Mouse (Mus musculus) forebrain, embryonic 12.5 days (tissue): Measurements from ENCODE around the gene Gm30302. TPM values are rescaled to one million over a fixed set of nuclear protein-coding genes. Genes with fewer than 3 reads are reported as not detected.
"Not testable (repeated sequence)": the region's sequence is repeated elsewhere in the genome, so short reads cannot be mapped to it uniquely, and the experiment has no call there.

Source experiments
- ATAC-seq: fragments of 200-750 bp; cut with Nextera tagmentation; 2 replicates; pipeline ENCODE4 v1.8.0; 2017; ENCODE audit warnings: moderate TSS enrichment; ENCODE audit not compliant: low FRiP score
- H3K27ac ChIP-seq: fragments of 300-500 bp; sonication (generic); 2 replicates; pipeline ENCODE4 v1.5.1; 2016; ENCODE audit warnings: mild to moderate bottlenecking
- H3K27me3 ChIP-seq: fragments of 300-500 bp; sonication (generic); 2 replicates; pipeline ENCODE4 v1.6.1; 2016; ENCODE audit warnings: mild to moderate bottlenecking
- H3K36me3 ChIP-seq: fragments of 300-500 bp; sonication (generic); replicated peaks from 2 replicates; pipeline ENCODE4 v1.6.1; 2016; ENCODE audit warnings: mild to moderate bottlenecking
- H3K4me1 ChIP-seq: fragments of 300-500 bp; sonication (generic); 2 replicates; pipeline ENCODE4 v1.6.1; 2016
- H3K4me2 ChIP-seq: fragments of 300-500 bp; sonication (generic); 2 replicates; pipeline ENCODE4 v1.6.1; 2016; ENCODE audit warnings: mild to moderate bottlenecking, moderate library complexity
- H3K4me3 ChIP-seq: fragments of 300-500 bp; sonication (generic); replicated peaks from 2 replicates; pipeline ENCODE4 v1.5.1; 2016; ENCODE audit warnings: mild to moderate bottlenecking
- H3K9ac ChIP-seq: fragments of 300-500 bp; sonication (generic); 2 replicates; pipeline ENCODE4 v1.6.1; 2016; ENCODE audit warnings: mild to moderate bottlenecking
- H3K9me3 ChIP-seq: fragments of 300-500 bp; sonication (generic); 2 replicates; pipeline ENCODE4 v1.6.1; 2016
- WGBS: fragments of 180-500 bp; shearing (Covaris S2); methylation state at CpG from one replicate; pipeline ENCODE4 v1.1.7; 2016; 5-methylcytosine and 5-hydroxymethylcytosine counted together
- polyA plus RNA-seq: library from polyadenylated mRNA; unstranded; fragments of >200 nt; fragmentation: Nextera tagmentation; extraction: Ambion mirVana; gene quantifications from 2 replicates; pipeline ENCODE4 v1.2.1, GENCODE M21; 2016

Gm30302 gene
- polyA plus RNA-seq, 1 experiment from 2014 or later, result not detected

GRCm38 (mm10) chr13:49771536-49771935, 27.3 kb downstream of the Gm30302 start:
- H3K27ac ChIP-seq, H3K4me1 ChIP-seq, H3K9me3 ChIP-seq, H3K9ac ChIP-seq, H3K27me3 ChIP-seq, H3K4me3 ChIP-seq, ATAC-seq, H3K36me3 ChIP-seq, H3K4me2 ChIP-seq: not testable (repeated sequence)

GRCm38 (mm10) chr13:49769111-49769510, 29.7 kb downstream of the Gm30302 start:
- no peak overlapping the region for H3K27ac ChIP-seq
- no peak overlapping the region for H3K9ac ChIP-seq
- H3K9me3 ChIP-seq, result no peaks in the 10 kb centered on the region
- WGBS, result 79% methylated on average over 16 of the region's 16 CpGs
- H3K27me3 ChIP-seq, result no peaks in the 10 kb centered on the region
- no peak for ATAC-seq
- H3K4me1 ChIP-seq, result no peaks in the 10 kb centered on the region; the same call in 1 of the 2 replicates
- no peaks in the 10 kb centered on the region for H3K36me3 ChIP-seq
- H3K4me2 ChIP-seq, result no peak overlapping the region
- H3K4me3 ChIP-seq, result no peak overlapping the region

GRCm38 (mm10) chr13:49768048-49768447, 30.8 kb downstream of the Gm30302 start:
- H3K4me3 ChIP-seq, result no peak overlapping the region
- H3K27me3 ChIP-seq, result no peaks in the 10 kb centered on the region
- H3K9me3 ChIP-seq, result no peaks in the 10 kb centered on the region
- no peaks in the 10 kb centered on the region; the same call in 1 of the 2 replicates for H3K4me1 ChIP-seq
- no peaks in the 10 kb centered on the region for H3K36me3 ChIP-seq
- H3K4me2 ChIP-seq, result no peak overlapping the region
- H3K27ac ChIP-seq, result no peak overlapping the region
- 91% methylated on average over 2 of the region's 2 CpGs for WGBS
- ATAC-seq, result no peak
- no peak overlapping the region for H3K9ac ChIP-seq

DNA sequence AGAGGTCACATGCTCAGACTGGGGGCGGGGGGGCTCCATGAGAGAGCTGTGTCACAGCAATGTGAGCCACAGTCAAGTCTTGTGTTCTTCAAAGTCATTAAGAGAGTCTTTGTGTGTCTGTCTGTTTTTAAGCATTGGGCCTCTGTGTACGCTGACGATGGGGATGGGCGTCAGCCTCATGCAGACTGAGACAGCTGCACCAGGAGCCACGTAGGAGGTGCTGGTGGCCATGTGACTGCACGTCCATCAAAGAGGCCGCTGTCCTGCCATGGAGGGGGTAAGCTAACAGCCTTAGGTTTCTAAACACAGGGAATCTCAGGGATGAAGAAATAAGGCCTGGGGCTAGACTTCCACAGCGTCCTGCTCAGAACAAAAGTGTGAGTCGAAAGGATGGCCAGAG, 32.5 kb downstream of the Gm30302 start:
- H3K4me2 ChIP-seq, result no peak overlapping the region
- H3K9ac ChIP-seq, result no peak overlapping the region
- no peak for ATAC-seq
- no peaks in the 10 kb centered on the region for H3K27me3 ChIP-seq
- WGBS, result 69% methylated on average over 9 of the region's 9 CpGs
- H3K9me3 ChIP-seq, result no peaks in the 10 kb centered on the region
- no peaks in the 10 kb centered on the region for H3K36me3 ChIP-seq
- H3K4me3 ChIP-seq, result no peak overlapping the region
- no peak overlapping the region for H3K27ac ChIP-seq
- H3K4me1 ChIP-seq, result no peaks in the 10 kb centered on the region; the same call in 1 of the 2 replicates

DNA sequence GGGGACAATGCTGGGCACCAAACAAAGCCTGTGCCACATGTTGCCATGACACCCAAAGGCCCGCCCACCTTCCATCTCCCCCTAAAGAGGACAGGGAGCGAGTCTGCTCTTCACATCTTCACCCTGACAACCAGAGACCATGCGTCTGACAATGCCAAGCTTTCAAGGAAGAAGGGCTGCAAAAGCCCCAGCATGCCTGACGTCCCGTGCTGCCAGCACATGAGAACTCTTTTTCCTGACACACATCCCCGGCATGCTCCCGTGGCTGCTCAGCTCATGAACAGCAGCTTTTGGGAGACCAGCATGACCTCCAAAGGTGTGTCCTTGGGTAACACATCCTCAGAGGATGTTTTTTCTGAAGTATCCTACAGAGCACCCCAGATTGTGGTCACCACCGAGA, 33.5 kb downstream of the Gm30302 start:
- Histone ChIP-seq H3K4me3 (no peak overlapping the region), H3K4me2 (no peak overlapping the region), H3K4me1 (no peaks in the 10 kb centered on the region; the same call in 1 of the 2 replicates), H3K27ac (no peak overlapping the region), H3K27me3 (no peaks in the 10 kb centered on the region), H3K9ac (no peak overlapping the region), H3K36me3 (no peaks in the 10 kb centered on the region), H3K9me3 (no peaks in the 10 kb centered on the region)
- ATAC-seq, result no peak
- 90% methylated on average over 8 of the region's 8 CpGs for WGBS

DNA sequence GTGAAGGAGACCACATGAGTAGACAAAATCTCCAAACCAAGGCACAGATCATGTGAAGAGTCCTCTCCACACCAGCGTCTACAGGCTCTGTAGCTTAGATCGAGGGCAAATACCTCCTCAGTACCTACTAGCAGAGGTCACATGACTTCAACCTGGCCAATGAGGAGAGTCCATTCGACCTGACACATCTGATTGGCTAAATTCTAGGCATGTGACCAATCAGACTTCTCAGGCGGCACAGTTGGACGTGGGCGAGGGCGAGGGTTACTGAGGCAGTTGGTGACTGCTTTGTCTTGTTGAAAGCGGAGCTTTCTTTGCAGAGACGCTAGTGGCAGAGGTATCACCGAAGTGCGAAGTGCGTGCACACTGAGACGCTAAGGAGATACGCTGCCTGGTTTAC, 36.6 kb downstream of the Gm30302 start:
- Histone ChIP-seq H3K4me2 (no peak overlapping the region), H3K27me3 (no peaks in the 10 kb centered on the region), H3K9me3 (no peaks in the 10 kb centered on the region), H3K9ac (no peak overlapping the region), H3K4me3 (no peak overlapping the region), H3K27ac (no peak overlapping the region), H3K4me1 (no peaks in the 10 kb centered on the region; the same call in 1 of the 2 replicates), H3K36me3 (no peaks in the 10 kb centered on the region)
- no peak for ATAC-seq
- 89% methylated on average over 14 of the region's 14 CpGs for WGBS

GRCm38 (mm10) chr13:49760675-49761074, 38.1 kb downstream of the Gm30302 start:
- H3K9ac ChIP-seq, result no peak overlapping the region
- no peaks in the 10 kb centered on the region for H3K27me3 ChIP-seq
- no peak for ATAC-seq
- no peaks in the 10 kb centered on the region for H3K4me1 ChIP-seq
- no peak overlapping the region for H3K4me3 ChIP-seq
- H3K9me3 ChIP-seq, result no peaks in the 10 kb centered on the region
- 55% methylated on average over 1 of the region's 1 CpGs for WGBS
- H3K27ac ChIP-seq, result no peak overlapping the region
- no peaks in the 10 kb centered on the region for H3K36me3 ChIP-seq
- H3K4me2 ChIP-seq, result no peak overlapping the region

GRCm38 (mm10) chr13:49757966-49758365, 40.8 kb downstream of the Gm30302 start:
- Histone ChIP-seq H3K4me2 (no peak overlapping the region), H3K9ac (no peak overlapping the region), H3K27ac (no peak overlapping the region), H3K27me3 (no peaks in the 10 kb centered on the region), H3K4me1 (no peaks in the 10 kb centered on the region), H3K4me3 (no peak overlapping the region), H3K36me3 (no peaks in the 10 kb centered on the region), H3K9me3 (no peaks in the 10 kb centered on the region)
- 84% methylated on average over 4 of the region's 4 CpGs for WGBS
- ATAC-seq, result no peak

DNA sequence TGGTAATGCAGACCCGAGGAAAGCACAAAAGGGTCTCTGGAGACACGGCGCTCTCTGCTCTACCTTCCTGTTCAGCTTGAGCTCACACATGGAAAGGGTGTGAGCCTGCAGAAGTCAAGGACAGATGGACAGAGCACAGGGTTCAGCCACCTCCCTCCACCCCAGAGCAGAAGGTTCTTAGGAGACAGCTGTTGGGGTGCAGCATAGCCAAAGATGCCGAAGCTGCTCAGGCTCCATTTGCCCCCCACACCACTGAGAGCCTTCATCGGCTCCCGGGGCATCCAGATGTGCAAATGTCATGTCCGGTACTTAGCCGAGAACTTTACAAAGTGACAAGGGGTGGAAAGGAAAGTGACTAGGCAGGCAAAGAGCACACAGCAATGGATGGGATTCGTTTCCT, 42.2 kb downstream of the Gm30302 start:
- no peaks in the 10 kb centered on the region for H3K9me3 ChIP-seq
- H3K9ac ChIP-seq, result no peak overlapping the region
- H3K4me3 ChIP-seq, result no peak overlapping the region
- 89% methylated on average over 9 of the region's 9 CpGs for WGBS
- H3K27ac ChIP-seq, result no peak overlapping the region
- no peak for ATAC-seq
- no peaks in the 10 kb centered on the region for H3K27me3 ChIP-seq
- no peaks in the 10 kb centered on the region for H3K36me3 ChIP-seq
- no peak overlapping the region for H3K4me2 ChIP-seq
- no peaks in the 10 kb centered on the region for H3K4me1 ChIP-seq

DNA sequence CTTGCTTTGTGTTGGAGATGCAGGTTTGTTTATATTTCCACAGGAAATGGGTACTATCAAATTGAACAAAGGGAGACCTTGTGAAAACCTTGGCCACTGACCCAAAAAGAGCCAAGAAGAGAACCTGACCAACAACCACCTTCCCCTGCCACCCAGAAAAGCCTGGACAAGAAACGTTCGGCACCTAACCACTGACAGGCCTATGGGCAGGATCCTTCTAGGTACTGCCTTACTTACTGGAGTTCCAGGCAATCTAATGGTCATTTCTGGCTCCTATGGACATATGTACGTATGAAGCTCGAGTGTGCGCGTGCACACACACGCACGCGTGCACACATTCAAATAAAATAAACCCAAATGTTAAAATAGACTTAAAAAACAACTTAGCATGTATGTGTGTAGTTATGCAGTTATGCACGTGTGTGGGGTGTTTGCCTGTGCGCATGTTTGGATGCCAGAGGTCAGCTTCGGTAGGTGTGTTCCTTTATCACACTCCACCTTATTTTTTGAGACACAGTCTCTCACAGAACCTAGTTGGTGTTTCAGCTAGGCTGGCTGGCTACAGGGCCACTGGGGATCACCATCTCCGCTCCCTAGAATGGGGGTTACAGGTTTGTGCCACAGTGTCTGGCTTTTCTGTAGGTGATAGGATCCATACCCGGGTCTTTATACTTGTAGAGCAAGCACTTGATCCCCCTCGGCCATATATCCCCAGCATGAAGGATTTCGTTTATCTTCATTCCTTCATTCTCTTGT, 57.3 kb downstream of the Gm30302 start:
- no peaks in the 10 kb centered on the region for H3K27me3 ChIP-seq
- H3K4me1 ChIP-seq, result no peaks in the 10 kb centered on the region
- ATAC-seq, result no peak
- no peaks in the 10 kb centered on the region for H3K36me3 ChIP-seq
- 94% methylated on average over 16 of the region's 16 CpGs for WGBS
- no peaks in the 10 kb centered on the region for H3K9me3 ChIP-seq
- no peak overlapping the region for H3K9ac ChIP-seq
- no peak overlapping the region for H3K27ac ChIP-seq
- no peak overlapping the region for H3K4me3 ChIP-seq
- H3K4me2 ChIP-seq, result no peak overlapping the region

DNA sequence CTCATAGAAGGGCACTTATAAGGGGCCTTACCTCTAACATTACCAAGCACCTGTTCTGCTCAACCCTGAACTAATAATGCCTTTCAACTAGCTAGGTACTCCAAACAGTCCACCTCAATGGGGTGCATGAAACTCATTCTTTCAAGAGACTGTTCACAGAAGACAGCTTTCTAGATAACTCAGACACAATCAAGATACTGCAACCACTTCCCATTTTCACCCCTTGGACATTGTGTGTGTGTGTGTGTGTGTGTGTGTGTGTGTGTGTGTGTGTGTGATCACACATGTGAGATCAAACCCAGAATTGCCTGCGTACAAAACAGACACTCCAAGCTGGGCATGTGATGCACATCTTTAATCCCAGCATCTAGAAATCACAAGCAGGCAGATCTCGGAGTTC, 60.8 kb downstream of the Gm30302 start:
- 88% methylated on average over 2 of the region's 2 CpGs for WGBS
- Histone ChIP-seq H3K4me1 (no peaks in the 10 kb centered on the region), H3K9me3 (no peaks in the 10 kb centered on the region), H3K36me3 (peaks cover 28% of the 10 kb centered on the region), H3K9ac (no peak overlapping the region), H3K27me3 (no peaks in the 10 kb centered on the region), H3K27ac (no peak overlapping the region), H3K4me2 (no peak overlapping the region), H3K4me3 (no peak overlapping the region)
- no peak for ATAC-seq

GRCm38 (mm10) chr13:49736430-49736829, 62.4 kb downstream of the Gm30302 start:
- H3K9ac ChIP-seq, result no peak overlapping the region
- H3K4me3 ChIP-seq, result no peak overlapping the region
- H3K27me3 ChIP-seq, result no peaks in the 10 kb centered on the region
- H3K4me1 ChIP-seq, result no peaks in the 10 kb centered on the region
- H3K36me3 ChIP-seq, result peaks cover 44% of the 10 kb centered on the region
- H3K9me3 ChIP-seq, result no peaks in the 10 kb centered on the region
- no peak overlapping the region for H3K4me2 ChIP-seq
- no peak overlapping the region for H3K27ac ChIP-seq
- no peak for ATAC-seq
- 91% methylated on average over 2 of the region's 2 CpGs for WGBS
